Mouse (Mus musculus) kidney, adult 11 months (tissue): ENCODE measurements around the gene Auts2.

Experiments used
- DNase-seq: peaks from one replicate; pipeline ENCODE4 v3.0.0; 2022

Auts2 gene

GRCm38 (mm10) chr5:131774792-131775191, 768.4 kb downstream of the Auts2 start:
- DNase-seq: no peak

GRCm38 (mm10) chr5:131772616-131773015, 770.5 kb downstream of the Auts2 start:
- DNase-seq: no peak

GRCm38 (mm10) chr5:131769273-131769672, 773.9 kb downstream of the Auts2 start:
- no peak for DNase-seq

- DNase-seq: no peak
Measured at GRCm38 (mm10) chr5:131767699-131768264, 775.4 kb downstream of the Auts2 start.

GRCm38 (mm10) chr5:131767176-131767575, 776.0 kb downstream of the Auts2 start:
- no peak for DNase-seq

- no peak for DNase-seq
Measured at GRCm38 (mm10) chr5:131759432-131759831, 783.7 kb downstream of the Auts2 start.

- no peak for DNase-seq
Measured at GRCm38 (mm10) chr5:131750330-131750729, 792.8 kb downstream of the Auts2 start.

GRCm38 (mm10) chr5:131749211-131749610, 793.9 kb downstream of the Auts2 start:
- DNase-seq: no peak

GRCm38 (mm10) chr5:131743069-131743468, 800.1 kb downstream of the Auts2 start:
- DNase-seq: no peak

GRCm38 (mm10) chr5:131737476-131737875, 805.7 kb downstream of the Auts2 start:
- no peak for DNase-seq

GRCm38 (mm10) chr5:131733324-131733660, 809.9 kb downstream of the Auts2 start:
- peak; percentile 78 for DNase-seq

- DNase-seq: no peak
Measured at GRCm38 (mm10) chr5:131732631-131733323, 810.4 kb downstream of the Auts2 start.

- peak; percentile 19 for DNase-seq
Measured at GRCm38 (mm10) chr5:131729456-131729855, 813.7 kb downstream of the Auts2 start.

GRCm38 (mm10) chr5:131727909-131728308, 815.2 kb downstream of the Auts2 start:
- DNase-seq: no peak

GRCm38 (mm10) chr5:131724508-131724907, 818.6 kb downstream of the Auts2 start:
- no peak for DNase-seq

GRCm38 (mm10) chr5:131722791-131723190, 820.4 kb downstream of the Auts2 start:
- DNase-seq: no peak

GRCm38 (mm10) chr5:131722361-131722760, 820.8 kb downstream of the Auts2 start:
- no peak for DNase-seq

GRCm38 (mm10) chr5:131718013-131718412, 825.1 kb downstream of the Auts2 start:
- no peak for DNase-seq

- DNase-seq: no peak
Measured at GRCm38 (mm10) chr5:131717359-131717965, 825.7 kb downstream of the Auts2 start.

GRCm38 (mm10) chr5:131714979-131715378, 828.2 kb downstream of the Auts2 start:
- DNase-seq: no peak

GRCm38 (mm10) chr5:131712441-131712840, 830.7 kb downstream of the Auts2 start:
- no peak for DNase-seq

- no peak for DNase-seq
Measured at GRCm38 (mm10) chr5:131711474-131712129, 831.5 kb downstream of the Auts2 start.

GRCm38 (mm10) chr5:131710735-131711473, 832.2 kb downstream of the Auts2 start:
- DNase-seq: no peak
